Mouse (Mus musculus) heart, embryonic 13.5 days (tissue): ENCODE results near the gene Slc19a2. TPM values are rescaled to one million over a fixed set of nuclear protein-coding genes. Genes with fewer than 3 reads are reported as not detected.
"Not testable (repeated sequence)": the region's sequence is repeated elsewhere in the genome, so short reads cannot be mapped to it uniquely, and the experiment has no call there.

Source experiments
- ATAC-seq: fragments of 200-750 bp; cut with Nextera tagmentation; 2 replicates; pipeline ENCODE4 v1.8.0; 2017; ENCODE audit warnings: moderate TSS enrichment; ENCODE audit not compliant: insufficient number of reproducible peaks, low FRiP score, low TSS enrichment; ENCODE audit errors: extremely low read depth
- H3K27ac ChIP-seq: fragments of 300-500 bp; sonication (generic); replicated peaks from 2 replicates; pipeline ENCODE4 v1.5.1; 2015; ENCODE audit warnings: moderate library complexity, mild to moderate bottlenecking, inconsistent platforms
- H3K27me3 ChIP-seq: fragments of 300-500 bp; sonication (generic); replicated peaks from 2 replicates; pipeline ENCODE4 v1.6.1; 2015; ENCODE audit warnings: mild to moderate bottlenecking, inconsistent platforms
- H3K36me3 ChIP-seq: fragments of 300-500 bp; sonication (generic); 2 replicates; pipeline ENCODE4 v1.6.1; 2015; ENCODE audit warnings: mild to moderate bottlenecking, inconsistent platforms
- H3K4me1 ChIP-seq: fragments of 300-500 bp; sonication (generic); 2 replicates; pipeline ENCODE4 v1.6.1; 2015; ENCODE audit warnings: inconsistent platforms
- H3K4me2 ChIP-seq: fragments of 300-500 bp; sonication (generic); 2 replicates; pipeline ENCODE4 v1.6.1; 2015; ENCODE audit warnings: inconsistent platforms, mild to moderate bottlenecking, moderate library complexity
- H3K4me3 ChIP-seq: fragments of 300-500 bp; sonication (generic); 2 replicates; pipeline ENCODE4 v1.5.1; 2015; ENCODE audit warnings: moderate library complexity, mild to moderate bottlenecking, inconsistent platforms
- H3K9ac ChIP-seq: fragments of 300-500 bp; sonication (generic); 2 replicates; pipeline ENCODE4 v1.6.1; 2015; ENCODE audit warnings: inconsistent platforms, mild to moderate bottlenecking, moderate library complexity
- H3K9me3 ChIP-seq: fragments of 300-500 bp; sonication (generic); 2 replicates; pipeline ENCODE4 v1.6.1; 2016; ENCODE audit warnings: inconsistent platforms
- WGBS: fragments of 180-500 bp; shearing (Covaris S2); methylation state at CpG from one replicate; pipeline ENCODE4 v1.1.7; 2015; ENCODE audit warnings: mixed read lengths; 5-methylcytosine and 5-hydroxymethylcytosine counted together
- polyA plus RNA-seq: library from polyadenylated mRNA; unstranded; fragments of >200 nt; fragmentation: Nextera tagmentation; extraction: Ambion mirVana; gene quantifications from 2 replicates; pipeline ENCODE4 v1.2.1, GENCODE M21; 2015

Gene Slc19a2
- polyA plus RNA-seq, 1 experiment from 2014 or later = 6.6 TPM

GRCm38 (mm10) chr1:164231937-164232570 is 16.8 kb upstream of the Slc19a2 start:
- H3K36me3 ChIP-seq, H3K27ac ChIP-seq, H3K4me1 ChIP-seq, H3K4me3 ChIP-seq, H3K4me2 ChIP-seq, H3K27me3 ChIP-seq, ATAC-seq, H3K9me3 ChIP-seq, H3K9ac ChIP-seq: not testable (repeated sequence)
- WGBS = 94% methylated on average over 2 of the region's 4 CpGs

- H3K9me3 ChIP-seq = no peaks in the 10 kb centered on the region
- H3K9ac ChIP-seq = no peak overlapping the region
- WGBS = 53% methylated on average over 1 of the region's 1 CpGs
- H3K36me3 ChIP-seq = no peaks in the 10 kb centered on the region
- no peaks in the 10 kb centered on the region for H3K27me3 ChIP-seq
- H3K4me2 ChIP-seq = no peak overlapping the region
- no peak overlapping the region for H3K27ac ChIP-seq
- ATAC-seq = no peak
- H3K4me1 ChIP-seq = no peaks in the 10 kb centered on the region
- no peak overlapping the region for H3K4me3 ChIP-seq
Measured at GRCm38 (mm10) chr1:164233447-164233846, 15.4 kb upstream of the Slc19a2 start.

GRCm38 (mm10) chr1:164235078-164235477 is 13.8 kb upstream of the Slc19a2 start:
- Histone ChIP-seq H3K27ac (no peak overlapping the region), H3K27me3 (no peaks in the 10 kb centered on the region), H3K9me3 (no peaks in the 10 kb centered on the region), H3K4me3 (no peak overlapping the region), H3K4me2 (no peak overlapping the region), H3K4me1 (no peaks in the 10 kb centered on the region), H3K36me3 (no peaks in the 10 kb centered on the region), H3K9ac (no peak overlapping the region)
- no peak for ATAC-seq
- WGBS = 57% methylated on average over 7 of the region's 7 CpGs

- Histone ChIP-seq H3K9me3 (no peaks in the 10 kb centered on the region), H3K4me3 (no peak overlapping the region), H3K4me2 (no peak overlapping the region), H3K36me3 (no peaks in the 10 kb centered on the region), H3K9ac (no peak overlapping the region), H3K4me1 (no peaks in the 10 kb centered on the region), H3K27me3 (no peaks in the 10 kb centered on the region), H3K27ac (no peak overlapping the region)
- 55% methylated on average over 7 of the region's 7 CpGs for WGBS
- ATAC-seq = no peak
Measured at GRCm38 (mm10) chr1:164236078-164236477, 12.8 kb upstream of the Slc19a2 start.

GRCm38 (mm10) chr1:164241494-164241893 is 7.4 kb upstream of the Slc19a2 start:
- no peaks in the 10 kb centered on the region for H3K9me3 ChIP-seq
- 0 out of 2 replicates have a peak, but pooled peaks cover 2% of the 10 kb centered on the region for H3K4me1 ChIP-seq
- 82% methylated on average over 2 of the region's 2 CpGs for WGBS
- no peak overlapping the region for H3K9ac ChIP-seq
- no peak overlapping the region for H3K4me2 ChIP-seq
- H3K36me3 ChIP-seq = no peaks in the 10 kb centered on the region
- no peaks in the 10 kb centered on the region for H3K27me3 ChIP-seq
- ATAC-seq = no peak
- H3K4me3 ChIP-seq = no peak overlapping the region
- H3K27ac ChIP-seq = no peak overlapping the region

- no peaks in the 10 kb centered on the region for H3K9me3 ChIP-seq
- H3K27ac ChIP-seq = no peak overlapping the region
- ATAC-seq = no peak
- H3K4me1 ChIP-seq = peaks cover 8% of the 10 kb centered on the region
- H3K4me2 ChIP-seq = no peak overlapping the region
- no peaks in the 10 kb centered on the region for H3K27me3 ChIP-seq
- H3K9ac ChIP-seq = no peak overlapping the region
- WGBS = 51% methylated on average over 8 of the region's 8 CpGs
- no peaks in the 10 kb centered on the region for H3K36me3 ChIP-seq
- no peak overlapping the region for H3K4me3 ChIP-seq
Measured at GRCm38 (mm10) chr1:164242809-164243208, 6.0 kb upstream of the Slc19a2 start.

GRCm38 (mm10) chr1:164247442-164247841 is 1.4 kb upstream of the Slc19a2 start:
- H3K9ac ChIP-seq = peak overlapping the region; percentile 80

GRCm38 (mm10) chr1:164247971-164248370 is 875 bp upstream of the Slc19a2 start:
- WGBS = 12% methylated on average over 10 of the region's 10 CpGs
- ATAC-seq = no peak

More at GRCm38 (mm10) chr1:164247442-164247841, 1.4 kb upstream of the Slc19a2 start:
- no peak for ATAC-seq
- H3K27me3 ChIP-seq = no peaks in the 10 kb centered on the region
- WGBS = 36% methylated on average over 8 of the region's 8 CpGs
- peak overlapping the region; percentile 89 for H3K27ac ChIP-seq
- H3K36me3 ChIP-seq = no peaks in the 10 kb centered on the region
- H3K9me3 ChIP-seq = no peaks in the 10 kb centered on the region
- peaks cover 33% of the 10 kb centered on the region for H3K4me1 ChIP-seq
- peak overlapping the region; percentile 91 for H3K4me2 ChIP-seq
- peak overlapping the region; percentile 86 for H3K4me3 ChIP-seq

GRCm38 (mm10) chr1:164249332-164249711 is 476 bp downstream of the Slc19a2 start:
- WGBS = under 1% methylated on average over 33 of the region's 33 CpGs
- ATAC-seq = no peak
- Histone ChIP-seq H3K9me3 (no peaks in the 10 kb centered on the region), H3K36me3 (no peaks in the 10 kb centered on the region), H3K4me2 (peak overlapping the region; percentile 91), H3K9ac (peak overlapping the region; percentile 90), H3K4me3 (peak overlapping the region; percentile 86), H3K27me3 (no peaks in the 10 kb centered on the region), H3K27ac (peak overlapping the region; percentile 84), H3K4me1 (peaks cover 31% of the 10 kb centered on the region)

More at GRCm38 (mm10) chr1:164247971-164248370, 875 bp upstream of the Slc19a2 start:
- H3K9me3 ChIP-seq = no peaks in the 10 kb centered on the region
- peak overlapping the region; percentile 91 for H3K4me2 ChIP-seq
- no peaks in the 10 kb centered on the region for H3K27me3 ChIP-seq
- no peaks in the 10 kb centered on the region for H3K36me3 ChIP-seq
- H3K27ac ChIP-seq = peak overlapping the region; percentile 89
- H3K9ac ChIP-seq = peak overlapping the region; percentile 80
- peak overlapping the region; percentile 86 for H3K4me3 ChIP-seq
- peaks cover 31% of the 10 kb centered on the region for H3K4me1 ChIP-seq

- no peaks in the 10 kb centered on the region for H3K27me3 ChIP-seq
- H3K27ac ChIP-seq = no peak overlapping the region
- H3K4me2 ChIP-seq = peak overlapping the region; percentile 91
- H3K36me3 ChIP-seq = no peaks in the 10 kb centered on the region
- peak overlapping the region; percentile 90 for H3K9ac ChIP-seq
- H3K4me1 ChIP-seq = peaks cover 40% of the 10 kb centered on the region
- H3K4me3 ChIP-seq = peak overlapping the region; percentile 86
- no peaks in the 10 kb centered on the region for H3K9me3 ChIP-seq
- WGBS = 56% methylated on average over 8 of the region's 8 CpGs
- no peak for ATAC-seq
Measured at GRCm38 (mm10) chr1:164250391-164251150, 1.7 kb downstream of the Slc19a2 start.

- Histone ChIP-seq H3K4me3 (no peak overlapping the region), H3K27ac (no peak overlapping the region), H3K27me3 (no peaks in the 10 kb centered on the region), H3K36me3 (0 out of 2 replicates have a peak, but pooled peaks cover under 1% of the 10 kb centered on the region), H3K4me2 (no peak overlapping the region; the same call in 1 of the 2 replicates), H3K9me3 (no peaks in the 10 kb centered on the region), H3K4me1 (peaks cover 40% of the 10 kb centered on the region), H3K9ac (no peak overlapping the region)
- no peak for ATAC-seq
- 82% methylated on average over 1 of the region's 1 CpGs for WGBS
Measured at GRCm38 (mm10) chr1:164251438-164251837, 2.6 kb downstream of the Slc19a2 start.
